Mouse (Mus musculus) ES-E14 (cell line): ENCODE results near the gene Mphosph8. TPM values are rescaled to one million over a fixed set of nuclear protein-coding genes. Genes with fewer than 3 reads are reported as not detected.

ENCODE experiments used
- DNase-seq: peaks from one replicate; pipeline ENCODE4 v3.0.0-alpha.2; 2013; ENCODE audit warnings: low read depth, low spot score
- H3K27ac ChIP-seq: 2 replicates; pipeline ENCODE4 v1.5.1; 2012; ENCODE audit warnings: low read depth, mild to moderate bottlenecking, low read length, moderate library complexity, mixed read lengths; ENCODE audit not compliant: poor library complexity, insufficient read depth, severe bottlenecking
- H3K36me3 ChIP-seq: 2 replicates; pipeline ENCODE4 v1.6.1; 2012; ENCODE audit warnings: mild to moderate bottlenecking, low read length, moderate library complexity, mixed read lengths; ENCODE audit not compliant: control insufficient read depth, poor library complexity, insufficient read depth, severe bottlenecking
- H3K4me1 ChIP-seq, 2 experiments: fragments of 150-350 bp in 1 of 2; sonication (generic) in 1 of 2; 2 replicates each; pipeline ENCODE4 v1.6.1; 2012; ENCODE audit warnings: low read length in 2 of 2, mild to moderate bottlenecking in 1 of 2, mixed read lengths in 1 of 2; ENCODE audit not compliant: control insufficient read depth in 2 of 2, insufficient read depth in 2 of 2, poor library complexity in 1 of 2
- H3K4me3 ChIP-seq, 2 experiments: fragments of 150-350 bp in 1 of 2; sonication (generic) in 1 of 2; 2 replicates each; pipeline ENCODE4 v1.5.1; 2012; ENCODE audit warnings: low read length in 2 of 2, low read depth in 1 of 2, mild to moderate bottlenecking in 1 of 2, mixed read lengths in 1 of 2; ENCODE audit not compliant: insufficient read depth in 1 of 2, poor library complexity in 1 of 2, severe bottlenecking in 1 of 2
- H3K9ac ChIP-seq: 2 replicates; pipeline ENCODE4 v1.6.1; 2012; ENCODE audit warnings: low read depth, mild to moderate bottlenecking, low read length, mixed read lengths; ENCODE audit not compliant: poor library complexity, insufficient read depth, severe bottlenecking
- H3K9me3 ChIP-seq: fragments of 150-350 bp; sonication (generic); 2 replicates; pipeline ENCODE4 v1.6.1; 2012; ENCODE audit warnings: low read depth, mild to moderate bottlenecking, low read length; ENCODE audit not compliant: control insufficient read depth, insufficient read depth
- CHD2 ChIP-seq: IDR thresholded peaks from 2 replicates; pipeline ENCODE4 v1.6.1; 2014; ENCODE audit warnings: mild to moderate bottlenecking, low read depth, low read length, inconsistent platforms
- HCFC1 ChIP-seq: IDR thresholded peaks from 2 replicates; pipeline ENCODE4 v1.6.1; 2012; ENCODE audit warnings: low read length, inconsistent platforms, borderline replicate concordance; ENCODE audit not compliant: insufficient read depth
- MAFK ChIP-seq: IDR thresholded peaks from 2 replicates; pipeline ENCODE4 v1.6.1; 2014; ENCODE audit warnings: mild to moderate bottlenecking, low read depth, low read length, inconsistent platforms; ENCODE audit not compliant: insufficient read depth
- ZC3H11A ChIP-seq: IDR thresholded peaks from 2 replicates; pipeline ENCODE4 v1.6.1; 2012; ENCODE audit warnings: low read depth, mild to moderate bottlenecking, inconsistent platforms, low read length, borderline replicate concordance
- ZNF384 ChIP-seq: IDR thresholded peaks from 2 replicates; pipeline ENCODE4 v1.6.1; 2012; ENCODE audit warnings: low read depth, low read length, inconsistent platforms
- in situ Hi-C, 2 experiments: fragments of 600-800 bp; cut with MboI; formaldehyde crosslinking; loops; one replicate each; pipeline ENCODE4 v1.15.1; 2025; ENCODE audit warnings: low sequenced_read_pairs in 2 of 2, inconsistent platforms in 1 of 2; ENCODE audit not compliant: unreplicated experiment in 2 of 2
- total RNA-seq: library from RNA; depleted of rRNA; stranded (reverse); fragments of 300-350 nt; gene quantifications from 2 replicates; pipeline ENCODE4 v1.2.3, GENCODE M21; 2012

Gene Mphosph8
- total RNA-seq, 1 experiment: 26.5 TPM

GRCm38 (mm10) chr14:56647206-56647605 is 20.8 kb upstream of the Mphosph8 start:
- Histone ChIP-seq H3K4me3 (no peak overlapping the region), H3K9ac (no peak overlapping the region), H3K27ac (no peak overlapping the region), H3K36me3 (no peaks in the 10 kb centered on the region), H3K4me1 (peaks cover 0 to 3% of the 10 kb centered on the region in 2 experiments; a peak in 1 of 4 replicates), H3K9me3 (no peaks in the 10 kb centered on the region)
- TF ChIP-seq ZNF384: no peak
- TF ChIP-seq CHD2: no peak
- TF ChIP-seq MAFK: no peak
- TF ChIP-seq HCFC1: no peak
- no peak for TF ChIP-seq ZC3H11A
- no peak for DNase-seq
- in situ Hi-C loops: no loop called here

GRCm38 (mm10) chr14:56649448-56649847 is 18.6 kb upstream of the Mphosph8 start:
- no peak for DNase-seq
- H3K36me3 ChIP-seq: no peaks in the 10 kb centered on the region
- H3K9ac ChIP-seq: no peak overlapping the region
- no peaks in the 10 kb centered on the region for H3K9me3 ChIP-seq
- no peak overlapping the region for H3K4me3 ChIP-seq
- TF ChIP-seq HCFC1: no peak
- TF ChIP-seq ZNF384: peak; percentile 62; the same call in 1 of the 2 replicates
- no peak for TF ChIP-seq ZC3H11A
- H3K4me1 ChIP-seq: peaks cover 0 to 3% of the 10 kb centered on the region in 2 experiments; a peak in 1 of 4 replicates
- in situ Hi-C loops: no loop called here
- H3K27ac ChIP-seq: no peak overlapping the region

DNA sequence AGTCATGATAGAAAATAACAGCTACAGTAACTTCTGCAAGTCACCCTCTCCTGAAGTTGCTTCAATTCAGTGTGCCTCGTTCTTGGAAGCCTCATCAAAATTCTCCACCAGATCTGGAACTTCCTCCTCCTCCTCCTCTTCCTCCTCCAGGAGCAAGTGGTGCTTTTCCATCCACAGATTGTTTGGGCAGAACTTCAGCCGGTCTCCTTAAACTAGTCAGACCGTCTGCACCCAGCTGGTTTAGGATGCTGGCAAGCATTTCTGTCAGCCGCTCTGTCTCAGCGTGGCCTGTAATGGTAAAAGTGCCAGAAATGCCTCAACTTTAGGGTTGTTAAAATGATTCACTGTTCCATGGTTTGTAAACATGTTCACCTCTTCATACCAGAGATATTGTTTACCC is 2.4 kb upstream of the Mphosph8 start:
- in situ Hi-C loops: no loop called here
- Histone ChIP-seq H3K27ac (no peak overlapping the region), H3K36me3 (no peaks in the 10 kb centered on the region), H3K4me1 (peaks cover 2 to 5% of the 10 kb centered on the region in 2 experiments; a peak in 2 of 4 replicates), H3K4me3 (no peak overlapping the region), H3K9ac (no peak overlapping the region), H3K9me3 (no peaks in the 10 kb centered on the region)
- no peak for DNase-seq
- no peak for TF ChIP-seq HCFC1
- no peak for TF ChIP-seq ZNF384
- no peak for TF ChIP-seq ZC3H11A
- no peak for TF ChIP-seq MAFK

DNA sequence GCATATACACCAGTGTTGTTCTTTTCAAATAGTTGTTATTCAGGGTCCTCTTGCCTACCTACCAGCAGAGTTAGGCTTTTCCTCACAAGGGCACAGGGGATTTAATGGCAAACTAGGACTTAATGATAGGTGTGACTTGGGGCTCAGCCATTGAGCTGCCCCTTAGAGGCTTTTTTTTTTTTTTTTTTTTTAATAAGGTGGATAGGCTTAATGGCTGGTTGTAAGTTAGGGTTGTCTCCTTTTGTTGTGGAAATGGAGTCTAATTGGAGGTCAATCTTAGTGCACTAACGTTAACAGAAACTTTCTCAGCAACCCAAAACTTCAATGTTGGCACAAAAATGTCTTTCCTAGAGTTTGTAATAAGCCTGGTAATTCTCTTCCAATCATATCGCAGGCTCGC is 1.1 kb upstream of the Mphosph8 start:
- peak overlapping the region in 1 of 2 experiments; percentile 74; a peak in 2 of 4 replicates for H3K4me3 ChIP-seq
- H3K27ac ChIP-seq: no peak overlapping the region
- in situ Hi-C loops: no loop called here
- H3K36me3 ChIP-seq: peaks cover 2% of the 10 kb centered on the region
- peak overlapping the region; percentile 63; the same call in 1 of the 2 replicates for H3K9ac ChIP-seq
- H3K9me3 ChIP-seq: no peaks in the 10 kb centered on the region
- TF ChIP-seq MAFK (no peak), ZNF384 (peak; percentile 61; the same call in 1 of the 2 replicates), ZC3H11A (no peak), CHD2 (no peak), HCFC1 (no peak)
- no peak for DNase-seq
- H3K4me1 ChIP-seq: peaks cover 2 to 5% of the 10 kb centered on the region in 2 experiments; a peak in 2 of 4 replicates

GRCm38 (mm10) chr14:56669046-56669620 is 1.1 kb downstream of the Mphosph8 start:
- no peak for TF ChIP-seq HCFC1
- no peak for TF ChIP-seq MAFK
- TF ChIP-seq ZC3H11A: no peak
- no peak for TF ChIP-seq CHD2
- no peak for TF ChIP-seq ZNF384
- DNase-seq: no peak
- Histone ChIP-seq H3K4me3 (peak overlapping the region; percentile 93 to 100), H3K4me1 (peaks cover 2 to 5% of the 10 kb centered on the region in 2 experiments; a peak in 2 of 4 replicates), H3K27ac (no peak overlapping the region), H3K9me3 (no peaks in the 10 kb centered on the region), H3K9ac (peak overlapping the region; percentile 91), H3K36me3 (peaks cover 5% of the 10 kb centered on the region)
- in situ Hi-C loops: no loop called here
